Mouse (Mus musculus) layer of hippocampus, postnatal 10 days (tissue): Measurements from ENCODE around the gene Cds1. TPM values are rescaled to one million over a fixed set of nuclear protein-coding genes. Genes with fewer than 3 reads are reported as not detected.
A peak's percentile ranks its signal among the peaks of the same experiment; 100 is the strongest.

ENCODE experiments used
- DNase-seq, 2 experiments: peaks; one replicate each; pipeline ENCODE4 v3.0.0; 2021; ENCODE audit warnings: low spot score in 2 of 2
- long read RNA-seq: library from polyadenylated mRNA; stranded (forward); transcript quantifications from one replicate; pipeline ENCODE4 v2.0.0, GENCODE M21; 2023
- total RNA-seq, 2 experiments: library from RNA; stranded (reverse); gene quantifications; 2 replicates each; pipeline ENCODE4 v1.2.3; 2021

Cds1 gene
- total RNA-seq: 10 to 100 TPM; 63.5 to 70.7 TPM
- long read RNA-seq, transcript Cds1-201 (13 exons, 3,924 nt): major isoform, 56 of 70 reads
- long read RNA-seq, partial matches to known transcripts: 8 of 70 reads
- long read RNA-seq, other reads (novel, unspliced or antisense): 6 of 70 reads

GRCm38 (mm10) chr5:101764554-101765347 is at the start of gene Cds1:
Gene Cds1 (plus strand): TSS chr5:101765130.
- DNase-seq: peak; percentile 78 to 85

GRCm38 (mm10) chr5:101724216-101724615 is 40.7 kb upstream of the Cds1 start:
- no peak for DNase-seq

- no peak for DNase-seq
Observed at GRCm38 (mm10) chr5:101724756-101725155, 40.2 kb upstream of the Cds1 start.

- no peak for DNase-seq
Observed at GRCm38 (mm10) chr5:101725703-101726102, 39.2 kb upstream of the Cds1 start.

GRCm38 (mm10) chr5:101726371-101726770 is 38.6 kb upstream of the Cds1 start:
- no peak for DNase-seq

GRCm38 (mm10) chr5:101728304-101728905 is 36.5 kb upstream of the Cds1 start:
- DNase-seq: no peak

- no peak for DNase-seq
Observed at GRCm38 (mm10) chr5:101737341-101737740, 27.6 kb upstream of the Cds1 start.

- DNase-seq: no peak
Observed at GRCm38 (mm10) chr5:101740471-101741223, 24.3 kb upstream of the Cds1 start.

- no peak for DNase-seq
Observed at GRCm38 (mm10) chr5:101741224-101741591, 23.7 kb upstream of the Cds1 start.

GRCm38 (mm10) chr5:101742014-101742413 is 22.9 kb upstream of the Cds1 start:
- no peak for DNase-seq

- DNase-seq: no peak
Observed at GRCm38 (mm10) chr5:101742425-101742824, 22.5 kb upstream of the Cds1 start.

- no peak for DNase-seq
Observed at GRCm38 (mm10) chr5:101744886-101745285, 20.0 kb upstream of the Cds1 start.

GRCm38 (mm10) chr5:101753680-101754079 is 11.2 kb upstream of the Cds1 start:
- DNase-seq: no peak

GRCm38 (mm10) chr5:101757669-101758068 is 7.3 kb upstream of the Cds1 start:
- peak in 1 of 2 experiments; percentile 4 for DNase-seq

GRCm38 (mm10) chr5:101761685-101762084 is 3.2 kb upstream of the Cds1 start:
- peak in 1 of 2 experiments; percentile 7 for DNase-seq

- DNase-seq: no peak
Observed at GRCm38 (mm10) chr5:101763571-101763970, 1.4 kb upstream of the Cds1 start.

GRCm38 (mm10) chr5:101765390-101765901 is 516 bp downstream of the Cds1 start:
- DNase-seq: peak; percentile 33 to 45

GRCm38 (mm10) chr5:101766248-101766647 is 1.3 kb downstream of the Cds1 start:
- DNase-seq: no peak

- no peak for DNase-seq
Observed at GRCm38 (mm10) chr5:101767086-101767485, 2.2 kb downstream of the Cds1 start.

- DNase-seq: no peak
Observed at GRCm38 (mm10) chr5:101767486-101767885, 2.6 kb downstream of the Cds1 start.

GRCm38 (mm10) chr5:101768558-101768957 is 3.6 kb downstream of the Cds1 start:
- no peak for DNase-seq

- no peak for DNase-seq
Observed at GRCm38 (mm10) chr5:101772621-101773020, 7.7 kb downstream of the Cds1 start.
